Mouse (Mus musculus): ENCODE measurements at regions not wholly inside any gene's neighbourhood (a gene's known extent, or its start where the extent isn't known, plus 50 kb on each side); places are given as distances from the start of the nearest gene placed in this dataset.

DNA sequence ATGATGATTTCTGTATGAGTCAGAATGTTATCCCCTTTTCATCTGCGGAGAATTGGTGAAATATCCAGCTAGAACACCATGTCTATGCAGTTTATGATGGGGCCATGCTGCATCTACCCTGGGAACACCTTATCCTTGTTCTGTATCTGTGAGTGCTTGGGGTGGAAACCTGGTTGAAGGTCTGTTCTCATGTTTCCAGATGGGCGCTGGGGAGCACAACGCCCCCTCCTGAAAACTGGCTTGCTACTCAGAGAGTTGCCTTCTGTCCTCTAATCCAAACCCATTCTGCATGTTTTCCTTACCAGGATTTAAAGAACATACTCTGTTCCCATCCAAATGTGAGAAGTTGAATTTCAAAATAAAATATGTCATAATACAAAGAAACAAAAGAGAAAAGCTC, 1239.5 kb upstream of the Zeb2 start:
- H3K4me1 ChIP-seq (ENCODE audit: control insufficient read depth, insufficient read depth, low read length), result no peaks in the 10 kb centered on the region
- no peak overlapping the region for H3K4me2 ChIP-seq (replicated peaks; ENCODE audit: low read depth, low read length)
- H3K27ac ChIP-seq (ENCODE audit: low read depth, low read length), result no peak overlapping the region
- ATAC-seq (ENCODE audit: low FRiP score, low TSS enrichment), result no peak
- H3K4me3 ChIP-seq (ENCODE audit: low read length), result no peak overlapping the region
- no peaks in the 10 kb centered on the region for H3K36me3 ChIP-seq (ENCODE audit: control insufficient read depth, insufficient read depth, low read length)
- H3K9ac ChIP-seq (ENCODE audit: low read depth, low read length), result no peak overlapping the region
- H3K27me3 ChIP-seq (ENCODE audit: control insufficient read depth, insufficient read depth, low read length), result no peaks in the 10 kb centered on the region
- 91% methylated on average over 3 of the region's 3 CpGs for WGBS
- H3K9me3 ChIP-seq (ENCODE audit: control insufficient read depth, low read length), result no peaks in the 10 kb centered on the region

- no peaks in the 10 kb centered on the region for H3K27me3 ChIP-seq (ENCODE audit: control insufficient read depth, insufficient read depth, low read length)
- H3K27ac ChIP-seq (ENCODE audit: low read depth, low read length), result no peak overlapping the region
- H3K9me3 ChIP-seq (ENCODE audit: control insufficient read depth, low read length), result no peaks in the 10 kb centered on the region
- no peak overlapping the region for H3K4me3 ChIP-seq (ENCODE audit: low read length)
- H3K9ac ChIP-seq (ENCODE audit: low read depth, low read length), result no peak overlapping the region
- no peaks in the 10 kb centered on the region for H3K4me1 ChIP-seq (ENCODE audit: control insufficient read depth, insufficient read depth, low read length)
- H3K4me2 ChIP-seq (replicated peaks; ENCODE audit: low read depth, low read length), result no peak overlapping the region
- H3K36me3 ChIP-seq (ENCODE audit: control insufficient read depth, insufficient read depth, low read length), result no peaks in the 10 kb centered on the region
- WGBS, result 97% methylated on average over 4 of the region's 4 CpGs
- no peak for ATAC-seq (ENCODE audit: low FRiP score, low TSS enrichment)
Measured at GRCm38 (mm10) chr2:46340694-46341093, 1223.5 kb upstream of the Zeb2 start.

GRCm38 (mm10) chr2:46316666-46317065, 1199.5 kb upstream of the Zeb2 start:
- H3K36me3 ChIP-seq (ENCODE audit: control insufficient read depth, insufficient read depth, low read length), result no peaks in the 10 kb centered on the region
- H3K9ac ChIP-seq (ENCODE audit: low read depth, low read length), result no peak overlapping the region
- H3K27me3 ChIP-seq (ENCODE audit: control insufficient read depth, insufficient read depth, low read length), result no peaks in the 10 kb centered on the region
- no peaks in the 10 kb centered on the region for H3K4me1 ChIP-seq (ENCODE audit: control insufficient read depth, insufficient read depth, low read length)
- H3K27ac ChIP-seq (ENCODE audit: low read depth, low read length), result no peak overlapping the region
- no peak overlapping the region for H3K4me3 ChIP-seq (ENCODE audit: low read length)
- ATAC-seq (ENCODE audit: low FRiP score, low TSS enrichment), result no peak
- 96% methylated on average over 2 of the region's 2 CpGs for WGBS
- no peak overlapping the region for H3K4me2 ChIP-seq (replicated peaks; ENCODE audit: low read depth, low read length)
- H3K9me3 ChIP-seq (ENCODE audit: control insufficient read depth, low read length), result no peaks in the 10 kb centered on the region

DNA sequence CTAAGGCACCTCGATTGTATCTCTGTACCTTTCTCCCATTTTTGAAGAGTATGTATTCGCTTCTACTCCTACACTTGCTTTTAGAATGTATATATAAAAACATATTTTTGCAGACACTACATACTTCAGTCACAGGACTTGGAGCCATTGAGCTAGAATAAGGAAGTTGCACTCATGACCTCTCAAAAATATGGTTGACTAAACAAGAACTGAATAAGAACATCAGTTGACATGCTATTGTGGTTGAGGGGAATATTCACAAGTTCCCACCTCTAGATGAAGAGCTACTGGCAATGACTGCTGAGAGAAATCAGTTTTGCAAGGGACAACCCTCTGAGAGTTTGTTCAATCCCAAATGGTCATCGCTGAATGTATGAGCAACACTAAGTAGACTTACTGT, 1198.0 kb upstream of the Zeb2 start:
- H3K4me2 ChIP-seq (replicated peaks; ENCODE audit: low read depth, low read length), result no peak overlapping the region
- no peaks in the 10 kb centered on the region for H3K27me3 ChIP-seq (ENCODE audit: control insufficient read depth, insufficient read depth, low read length)
- no peaks in the 10 kb centered on the region for H3K9me3 ChIP-seq (ENCODE audit: control insufficient read depth, low read length)
- no peaks in the 10 kb centered on the region for H3K36me3 ChIP-seq (ENCODE audit: control insufficient read depth, insufficient read depth, low read length)
- H3K4me3 ChIP-seq (ENCODE audit: low read length), result no peak overlapping the region
- no peak overlapping the region for H3K9ac ChIP-seq (ENCODE audit: low read depth, low read length)
- WGBS, result 89% methylated on average over 3 of the region's 3 CpGs
- no peaks in the 10 kb centered on the region for H3K4me1 ChIP-seq (ENCODE audit: control insufficient read depth, insufficient read depth, low read length)
- ATAC-seq (ENCODE audit: low FRiP score, low TSS enrichment), result no peak
- H3K27ac ChIP-seq (ENCODE audit: low read depth, low read length), result no peak overlapping the region

- no peak for ATAC-seq (ENCODE audit: low FRiP score, low TSS enrichment)
- 95% methylated on average over 2 of the region's 2 CpGs for WGBS
Measured at GRCm38 (mm10) chr2:46307582-46308153, 1190.5 kb upstream of the Zeb2 start.

GRCm38 (mm10) chr2:46302627-46303026, 1185.4 kb upstream of the Zeb2 start:
- Histone ChIP-seq H3K27me3 (ENCODE audit: control insufficient read depth, insufficient read depth, low read length) (no peaks in the 10 kb centered on the region), H3K9me3 (ENCODE audit: control insufficient read depth, low read length) (no peaks in the 10 kb centered on the region), H3K4me3 (ENCODE audit: low read length) (no peak overlapping the region), H3K4me1 (ENCODE audit: control insufficient read depth, insufficient read depth, low read length) (no peaks in the 10 kb centered on the region), H3K27ac (ENCODE audit: low read depth, low read length) (no peak overlapping the region), H3K4me2 (replicated peaks; ENCODE audit: low read depth, low read length) (no peak overlapping the region), H3K36me3 (ENCODE audit: control insufficient read depth, insufficient read depth, low read length) (no peaks in the 10 kb centered on the region), H3K9ac (ENCODE audit: low read depth, low read length) (no peak overlapping the region)
- no peak for ATAC-seq (ENCODE audit: low FRiP score, low TSS enrichment)
- WGBS, result 60% methylated on average over 1 of the region's 1 CpGs

More at GRCm38 (mm10) chr2:46307582-46308153, 1190.5 kb upstream of the Zeb2 start:
- Histone ChIP-seq H3K4me2 (replicated peaks; ENCODE audit: low read depth, low read length) (no peak overlapping the region), H3K4me1 (ENCODE audit: control insufficient read depth, insufficient read depth, low read length) (no peaks in the 10 kb centered on the region), H3K27ac (ENCODE audit: low read depth, low read length) (no peak overlapping the region), H3K36me3 (ENCODE audit: control insufficient read depth, insufficient read depth, low read length) (no peaks in the 10 kb centered on the region), H3K9ac (ENCODE audit: low read depth, low read length) (no peak overlapping the region), H3K4me3 (ENCODE audit: low read length) (no peak overlapping the region), H3K27me3 (ENCODE audit: control insufficient read depth, insufficient read depth, low read length) (no peaks in the 10 kb centered on the region), H3K9me3 (ENCODE audit: control insufficient read depth, low read length) (no peaks in the 10 kb centered on the region)

DNA sequence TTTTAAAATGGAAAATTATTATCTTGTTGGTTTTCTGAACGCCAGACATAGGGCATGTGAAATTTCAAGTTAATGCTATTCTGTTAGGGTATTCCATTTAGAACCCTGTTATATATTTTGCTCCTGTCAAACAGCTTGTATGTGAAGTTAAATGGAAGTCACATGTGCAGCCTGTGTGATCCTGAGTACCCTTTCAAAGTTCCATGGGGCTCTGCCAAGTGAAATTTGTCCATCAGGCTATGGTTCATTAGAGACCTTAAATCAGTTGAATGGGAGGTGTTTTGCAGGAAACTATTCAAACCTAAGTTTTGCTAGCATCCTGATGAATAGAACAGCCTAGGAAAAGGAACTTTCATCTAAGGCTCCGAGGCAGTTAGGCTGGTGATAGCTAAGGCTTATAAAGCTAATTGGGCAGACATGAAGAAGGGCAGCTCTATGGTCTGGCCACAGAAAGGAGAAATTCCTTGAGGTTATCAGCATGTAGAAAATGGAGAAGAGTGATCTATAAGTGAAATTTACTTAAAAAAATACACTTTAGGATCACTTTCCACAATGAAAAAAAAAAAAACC, 1180.2 kb upstream of the Zeb2 start:
- H3K4me1 ChIP-seq (ENCODE audit: control insufficient read depth, insufficient read depth, low read length), result no peaks in the 10 kb centered on the region
- no peak overlapping the region for H3K4me3 ChIP-seq (ENCODE audit: low read length)
- H3K9me3 ChIP-seq (ENCODE audit: control insufficient read depth, low read length), result no peaks in the 10 kb centered on the region
- H3K9ac ChIP-seq (ENCODE audit: low read depth, low read length), result no peak overlapping the region
- no peaks in the 10 kb centered on the region for H3K27me3 ChIP-seq (ENCODE audit: control insufficient read depth, insufficient read depth, low read length)
- ATAC-seq (ENCODE audit: low FRiP score, low TSS enrichment), result no peak
- H3K4me2 ChIP-seq (replicated peaks; ENCODE audit: low read depth, low read length), result no peak overlapping the region
- WGBS, result 78% methylated on average over 2 of the region's 2 CpGs
- no peaks in the 10 kb centered on the region for H3K36me3 ChIP-seq (ENCODE audit: control insufficient read depth, insufficient read depth, low read length)
- no peak overlapping the region for H3K27ac ChIP-seq (ENCODE audit: low read depth, low read length)

DNA sequence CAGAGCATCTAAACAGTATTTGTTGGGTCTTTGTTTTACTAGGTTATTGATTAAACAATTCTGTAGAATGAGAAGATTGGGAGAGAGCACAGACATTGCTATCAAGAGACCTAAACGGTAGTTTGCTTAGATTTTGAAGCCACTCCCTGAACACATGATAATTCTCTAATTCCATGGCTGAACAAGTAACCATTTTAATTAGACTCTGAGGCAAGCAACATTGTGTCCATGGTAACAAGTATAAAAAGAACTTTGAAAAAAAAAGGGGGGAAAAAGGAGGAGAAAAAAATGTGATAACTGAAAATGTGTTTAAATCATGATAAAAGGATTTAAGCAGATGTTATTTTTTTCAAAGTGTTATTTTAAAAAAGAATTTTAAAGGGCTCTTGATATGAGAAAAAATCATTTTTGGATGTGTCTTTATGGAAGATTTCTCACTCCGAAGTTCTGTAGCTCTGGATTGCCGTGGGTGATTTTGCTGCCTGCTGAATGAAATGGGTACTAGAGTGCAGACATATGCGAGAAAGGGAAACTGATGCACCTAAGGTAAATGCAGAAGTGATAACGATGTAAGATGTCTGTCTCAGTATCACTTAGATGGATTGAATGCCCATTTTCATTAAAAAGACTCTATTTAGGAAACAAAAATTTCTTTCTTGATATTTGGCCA, 1166.9 kb upstream of the Zeb2 start:
- H3K4me2 ChIP-seq (replicated peaks; ENCODE audit: low read depth, low read length), result no peak overlapping the region
- no peaks in the 10 kb centered on the region for H3K9me3 ChIP-seq (ENCODE audit: control insufficient read depth, low read length)
- H3K36me3 ChIP-seq (ENCODE audit: control insufficient read depth, insufficient read depth, low read length), result no peaks in the 10 kb centered on the region
- H3K27ac ChIP-seq (ENCODE audit: low read depth, low read length), result no peak overlapping the region
- no peak overlapping the region for H3K4me3 ChIP-seq (ENCODE audit: low read length)
- no peak overlapping the region for H3K9ac ChIP-seq (ENCODE audit: low read depth, low read length)
- WGBS, result 89% methylated on average over 5 of the region's 5 CpGs
- no peaks in the 10 kb centered on the region for H3K4me1 ChIP-seq (ENCODE audit: control insufficient read depth, insufficient read depth, low read length)
- no peak for ATAC-seq (ENCODE audit: low FRiP score, low TSS enrichment)
- H3K27me3 ChIP-seq (ENCODE audit: control insufficient read depth, insufficient read depth, low read length), result no peaks in the 10 kb centered on the region

- no peak for ATAC-seq (ENCODE audit: low FRiP score, low TSS enrichment)
- H3K27me3 ChIP-seq (ENCODE audit: control insufficient read depth, insufficient read depth, low read length), result no peaks in the 10 kb centered on the region
- no peak overlapping the region for H3K4me3 ChIP-seq (ENCODE audit: low read length)
- no peak overlapping the region for H3K4me2 ChIP-seq (replicated peaks; ENCODE audit: low read depth, low read length)
- no peak overlapping the region for H3K9ac ChIP-seq (ENCODE audit: low read depth, low read length)
- 63% methylated on average over 2 of the region's 2 CpGs for WGBS
- H3K4me1 ChIP-seq (ENCODE audit: control insufficient read depth, insufficient read depth, low read length), result no peaks in the 10 kb centered on the region
- no peaks in the 10 kb centered on the region for H3K36me3 ChIP-seq (ENCODE audit: control insufficient read depth, insufficient read depth, low read length)
- H3K27ac ChIP-seq (ENCODE audit: low read depth, low read length), result no peak overlapping the region
- H3K9me3 ChIP-seq (ENCODE audit: control insufficient read depth, low read length), result no peaks in the 10 kb centered on the region
Measured at GRCm38 (mm10) chr2:46280822-46281221, 1163.6 kb upstream of the Zeb2 start.
